Mouse (Mus musculus) olfactory bulb, adult 2 months (tissue): Measurements from ENCODE around the gene Yif1b.

Source experiments
- CTCF ChIP-seq: fragments of 200-500 bp; IDR thresholded peaks from 2 replicates; pipeline ENCODE4 v1.5.1; 2012; ENCODE audit warnings: low read depth, mild to moderate bottlenecking, low read length, moderate library complexity; ENCODE audit not compliant: insufficient read depth
- POLR2A ChIP-seq: fragments of 200-500 bp; IDR thresholded peaks from 2 replicates; pipeline ENCODE4 v1.6.1; 2012; ENCODE audit warnings: mild to moderate bottlenecking, low read depth, low read length, moderate library complexity; ENCODE audit not compliant: insufficient read depth

DNA sequence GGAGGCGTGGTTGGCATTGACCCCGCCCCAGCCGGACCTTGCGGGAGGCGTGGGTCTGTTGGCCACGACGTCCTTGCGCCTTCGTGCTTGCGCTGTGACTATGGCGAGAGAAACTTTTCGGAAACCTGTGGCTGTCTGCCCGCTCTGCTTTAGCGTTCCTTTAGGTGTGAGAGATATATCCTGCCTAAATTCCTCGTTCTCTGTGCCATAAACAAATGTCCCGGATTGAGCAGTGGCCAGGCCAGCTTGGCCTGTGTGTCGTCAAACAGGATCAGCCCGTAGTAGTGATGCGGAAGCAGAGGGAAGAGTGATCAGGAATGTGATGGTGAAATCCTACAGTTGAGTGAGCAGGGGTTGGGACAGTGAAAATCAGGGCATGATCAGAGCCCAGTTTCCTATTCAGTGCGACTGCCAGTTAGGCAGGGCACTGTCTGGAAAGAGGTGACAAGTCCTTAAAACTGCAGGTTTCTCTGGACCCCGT, 44.0 kb downstream of the Yif1b start:
- no peak for TF ChIP-seq CTCF
- no peak for TF ChIP-seq POLR2A
